Comparison of ENCODE assay signal across 7 mouse cellular contexts in the genomic region with DNA sequence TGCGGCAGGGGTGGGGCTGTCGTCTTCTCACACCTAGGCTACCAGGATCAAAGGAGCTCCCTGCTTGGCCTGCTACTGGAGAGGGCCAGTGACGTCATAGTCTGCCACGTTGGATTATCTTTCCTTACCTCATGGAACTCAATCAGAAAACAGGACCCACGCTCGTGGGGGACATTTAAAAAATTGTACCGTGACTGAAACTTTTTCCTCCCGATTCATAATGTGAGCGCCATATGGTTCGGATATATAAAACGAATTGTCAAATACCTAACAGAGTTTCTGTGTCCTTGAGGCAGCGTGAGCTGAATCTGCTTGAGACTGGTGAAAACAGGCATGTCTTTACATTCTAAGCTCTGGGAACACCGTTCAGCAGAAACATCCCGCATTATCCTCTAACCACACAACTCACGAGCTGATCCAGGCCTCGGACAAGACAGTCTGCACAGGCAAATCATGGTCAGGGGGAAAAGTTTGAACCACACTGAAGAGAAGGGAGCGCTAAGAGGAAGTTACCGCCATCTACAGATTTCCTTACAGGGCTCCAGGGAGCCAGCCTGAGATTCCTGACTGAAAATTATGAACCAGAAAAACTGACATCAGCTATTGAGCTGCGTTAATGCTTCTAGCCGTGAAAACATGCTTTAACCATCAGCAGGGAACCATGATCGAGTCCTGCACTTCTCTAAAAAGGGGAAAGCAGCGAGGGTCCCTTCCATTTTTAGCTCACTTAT. TPM values are rescaled to one million over a fixed set of nuclear protein-coding genes. Genes with fewer than 3 reads are reported as not detected.
DNase-seq lines count a peak whose midpoint lies in the region; ATAC-seq and TF ChIP-seq lines count a peak whose summit lies in the region.

No protein-coding gene starts in this region.

- ATAC-seq in forebrain, embryonic 12.5 days (ENCODE audit: low FRiP score): no peak
- no peak for ATAC-seq in limb, embryonic 12.5 days (ENCODE audit: insufficient number of reproducible peaks, insufficient read depth, low FRiP score, low TSS enrichment, low read depth)
- ATAC-seq in neural tube, embryonic 15.5 days (ENCODE audit: low FRiP score): no peak

- H3K4me3 ChIP-seq in lung, adult 2 months (replicated peaks; ENCODE audit: extremely low read depth, low read depth, low read length): peak overlapping the region; percentile 62
- peak overlapping the region; percentile 66 for H3K4me3 ChIP-seq in forebrain, embryonic 12.5 days (replicated peaks)
- peak overlapping the region; percentile 69 for H3K4me3 ChIP-seq in limb, embryonic 12.5 days (replicated peaks)
- H3K4me3 ChIP-seq in neural tube, embryonic 15.5 days (replicated peaks): peak overlapping the region; percentile 66

- TF ChIP-seq POLR2A in lung, adult 2 months (IDR thresholded peaks at IDR 0.05; ENCODE audit: borderline replicate concordance, extremely low read depth, low read depth, low read length): no peak

- no peak overlapping the region for H3K27ac ChIP-seq in forebrain, embryonic 12.5 days
- 0 out of 2 replicates have a peak overlapping the region, but pooled peaks have one; percentile 29 for H3K27ac ChIP-seq in limb, embryonic 12.5 days
- H3K27ac ChIP-seq in neural tube, embryonic 15.5 days (replicated peaks): peak overlapping the region; percentile 34; the same call in 1 of the 2 replicates

- H3K9me3 ChIP-seq in forebrain, embryonic 12.5 days: no peaks in the 10 kb centered on the region
- no peaks in the 10 kb centered on the region for H3K9me3 ChIP-seq in limb, embryonic 12.5 days
- H3K9me3 ChIP-seq in neural tube, embryonic 15.5 days (replicated peaks): no peaks in the 10 kb centered on the region

- peaks cover 29% of the 10 kb centered on the region for H3K27me3 ChIP-seq in forebrain, embryonic 12.5 days
- H3K27me3 ChIP-seq in limb, embryonic 12.5 days: peaks cover 9% of the 10 kb centered on the region
- peaks cover 5% of the 10 kb centered on the region; the same call in 1 of the 2 replicates for H3K27me3 ChIP-seq in neural tube, embryonic 15.5 days (replicated peaks)

- no peaks in the 10 kb centered on the region for H3K4me1 ChIP-seq in lung, adult 2 months (ENCODE audit: control insufficient read depth, insufficient read depth, low read length)
- H3K4me1 ChIP-seq in forebrain, embryonic 12.5 days: peaks cover 18% of the 10 kb centered on the region
- peaks cover 20% of the 10 kb centered on the region for H3K4me1 ChIP-seq in limb, embryonic 12.5 days (replicated peaks)
- peaks cover 31% of the 10 kb centered on the region for H3K4me1 ChIP-seq in neural tube, embryonic 15.5 days

- H3K36me3 ChIP-seq in forebrain, embryonic 12.5 days (replicated peaks): no peaks in the 10 kb centered on the region
- H3K36me3 ChIP-seq in limb, embryonic 12.5 days: no peaks in the 10 kb centered on the region
- no peaks in the 10 kb centered on the region for H3K36me3 ChIP-seq in neural tube, embryonic 15.5 days

- no peak for TF ChIP-seq CTCF in lung, adult 2 months (IDR thresholded peaks at IDR 0.05; ENCODE audit: insufficient read depth, low read length)

- WGBS in lung, adult 2 months: 8% methylated on average over 22 of the region's 22 CpGs
- WGBS in forebrain, embryonic 12.5 days: 11% methylated on average over 22 of the region's 22 CpGs
- 6% methylated on average over 22 of the region's 22 CpGs for WGBS in limb, embryonic 12.5 days
- WGBS in neural tube, embryonic 15.5 days: 7% methylated on average over 22 of the region's 22 CpGs

- H3K9ac ChIP-seq in forebrain, embryonic 12.5 days: peak overlapping the region; percentile 75
- H3K9ac ChIP-seq in limb, embryonic 12.5 days (replicated peaks): peak overlapping the region; percentile 74
- H3K9ac ChIP-seq in neural tube, embryonic 15.5 days (replicated peaks): peak overlapping the region; percentile 70

- peak overlapping the region; percentile 93 for H3K4me2 ChIP-seq in forebrain, embryonic 12.5 days
- H3K4me2 ChIP-seq in limb, embryonic 12.5 days: peak overlapping the region; percentile 93
- H3K4me2 ChIP-seq in neural tube, embryonic 15.5 days: peak overlapping the region; percentile 87

- DNase-seq in lung, adult 2 months: no peak
- DNase-seq in lung, postnatal 4 days: no peak
- no peak for DNase-seq in B cell, adult 2 months
- DNase-seq in thymus, postnatal 14 days: no peak

RNA-seq across cellular contexts. Expression of gene Adcy2, which starts 1.4 kb away (rescaled TPM):
- polyA plus RNA-seq in lung, adult 2 months (2012; rRNA removed): 8.1 and 10.7 TPM in 2 replicates
- 1.3 and 2.1 TPM in 2 replicates for polyA plus RNA-seq in forebrain, embryonic 12.5 days (2016; fragmentation: Nextera tagmentation; extraction: Ambion mirVana)
- 4.5 and 5.3 TPM in 2 replicates for polyA plus RNA-seq in limb, embryonic 12.5 days (2016; fragmentation: Nextera tagmentation; extraction: Ambion mirVana)
- 17.0 and 22.0 TPM in 2 replicates for polyA plus RNA-seq in neural tube, embryonic 15.5 days (2015; fragmentation: Nextera tagmentation; extraction: Ambion mirVana)
